Mouse (Mus musculus): ENCODE results near the gene Sbk3.
"Not testable (repeated sequence)": the region's sequence is repeated elsewhere in the genome, so short reads cannot be mapped to it uniquely, and the experiment has no call there.

The Sbk3 gene

DNA sequence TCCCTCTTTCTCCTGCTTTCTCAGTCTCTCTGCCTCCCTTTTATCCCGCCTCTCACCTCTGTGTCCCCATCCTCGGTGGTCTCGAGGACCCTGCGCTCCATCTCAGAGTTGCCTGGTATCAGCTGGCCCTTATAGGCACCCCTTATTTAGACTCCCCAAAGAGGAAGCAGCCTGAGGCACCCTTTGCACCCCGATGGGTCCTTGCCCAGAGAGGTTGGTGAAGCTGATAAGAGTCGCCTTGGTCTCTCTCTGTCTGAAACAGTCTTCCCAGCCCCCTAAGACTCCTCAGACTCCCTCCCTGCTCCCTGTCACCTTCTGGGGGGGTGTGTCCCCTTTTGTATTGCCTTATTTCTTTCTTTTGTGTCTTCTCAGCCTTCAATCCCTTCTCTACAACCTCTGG, at the start of gene Sbk3:
Sbk3 (minus strand) TSS at position 101 of the 400 bp plus-strand sequence.
- DNase-seq (ENCODE audit: extremely low read depth, low read depth) = no peak

DNA sequence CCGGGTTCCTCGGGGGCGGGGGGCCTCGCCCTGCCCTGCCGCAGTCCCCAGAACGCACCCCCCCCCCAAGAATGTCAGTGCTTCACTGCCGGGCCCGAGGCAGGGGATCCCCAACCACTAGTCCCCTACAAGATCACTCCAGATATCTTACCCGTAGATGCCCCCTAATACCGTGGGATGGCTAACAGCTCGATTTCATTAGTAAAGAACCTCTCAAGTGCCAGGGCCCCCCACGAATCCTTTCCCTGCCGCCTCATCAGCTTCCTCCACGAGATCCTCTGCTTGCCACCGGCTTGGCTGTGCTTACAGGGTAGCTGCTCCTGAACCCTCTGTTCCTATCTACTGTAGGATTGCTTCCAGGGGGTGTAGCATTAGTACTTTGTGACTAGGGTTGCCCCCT, 49.7 kb upstream of the Sbk3 start:
- no peak for DNase-seq (ENCODE audit: extremely low read depth, low read depth)

DNA sequence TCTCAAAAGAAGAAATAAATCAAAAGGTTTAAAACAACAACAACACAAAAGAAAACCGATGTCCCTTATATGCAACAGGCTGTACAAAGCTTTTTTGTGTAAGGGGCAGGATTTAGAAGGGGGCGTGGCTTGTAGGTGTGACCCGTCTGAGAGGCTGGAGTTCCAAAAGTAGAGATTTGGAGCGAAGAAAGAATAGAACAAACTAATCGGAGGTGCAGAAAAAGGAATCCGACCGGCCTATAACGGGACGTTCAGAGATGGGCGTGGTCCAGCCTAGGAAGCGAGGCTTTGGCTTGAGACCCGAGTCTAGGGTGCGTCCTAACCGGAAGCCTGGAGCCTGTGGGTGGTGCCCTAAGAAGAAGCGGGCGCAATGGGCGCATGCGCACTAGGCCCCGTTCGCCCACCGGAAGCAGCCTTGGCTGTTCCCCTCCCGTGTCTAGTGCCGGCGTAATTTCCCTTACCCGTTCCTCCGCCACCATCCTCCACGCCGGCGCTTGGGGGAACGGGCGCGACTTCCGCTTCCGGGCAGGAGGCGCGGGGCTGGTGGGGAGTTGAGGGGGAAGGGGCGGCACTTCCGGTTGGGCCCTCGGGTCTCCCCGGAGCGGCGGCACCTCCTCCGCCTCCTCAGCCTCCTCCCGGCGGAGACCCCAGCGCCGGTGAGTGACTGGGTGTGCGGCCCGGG, 49.2 kb upstream of the Sbk3 start, which contains the start of the genes Zfp865 and Ccdc106:
Zfp865 (plus strand) TSS at position 377 of the 682 bp plus-strand sequence.
Ccdc106 (plus strand) TSS at position 554 of the 682 bp plus-strand sequence.
- DNase-seq (ENCODE audit: extremely low read depth, low read depth) = peak; percentile 95

DNA sequence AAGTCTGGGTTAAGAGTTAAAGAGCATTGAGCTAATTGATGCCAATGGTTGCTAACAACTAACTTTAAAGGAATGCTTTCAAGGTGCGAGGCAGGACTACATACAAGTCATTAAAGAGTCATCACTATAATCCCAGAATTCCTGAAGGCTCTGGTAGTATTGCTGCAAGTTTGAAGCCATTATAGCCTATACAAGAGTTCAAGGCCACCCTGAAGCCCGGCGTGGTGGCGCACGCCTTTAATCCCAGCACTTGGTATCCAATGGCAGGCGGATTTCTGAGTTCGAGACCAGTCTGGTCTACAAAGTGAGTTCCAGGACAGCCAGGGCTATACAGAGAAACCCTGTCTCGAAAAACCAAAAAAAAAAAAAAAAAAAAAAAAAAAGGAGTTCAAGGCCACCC, 48.6 kb upstream of the Sbk3 start:
- DNase-seq (ENCODE audit: extremely low read depth, low read depth) = not testable (repeated sequence)

DNA sequence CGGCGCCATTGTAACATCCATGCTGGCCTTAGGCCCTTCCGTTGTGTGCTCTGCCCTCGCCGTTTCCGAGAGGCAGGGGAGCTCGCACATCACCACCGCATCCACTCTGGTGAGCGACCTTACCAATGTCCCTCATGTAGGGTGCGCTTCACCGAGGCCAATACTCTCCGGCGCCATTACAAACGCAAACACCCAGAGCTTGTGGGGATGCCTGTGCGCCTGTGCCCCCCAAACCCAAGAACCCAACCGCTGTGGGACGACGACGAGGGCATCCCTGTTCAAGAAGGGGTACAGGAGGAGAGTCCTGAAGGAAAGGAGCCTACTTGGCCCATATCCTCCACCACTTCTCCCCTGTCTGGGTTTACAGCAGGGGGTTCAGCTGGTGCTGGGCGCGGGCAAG, 47.0 kb upstream of the Sbk3 start:
- no peak for DNase-seq (ENCODE audit: extremely low read depth, low read depth)

DNA sequence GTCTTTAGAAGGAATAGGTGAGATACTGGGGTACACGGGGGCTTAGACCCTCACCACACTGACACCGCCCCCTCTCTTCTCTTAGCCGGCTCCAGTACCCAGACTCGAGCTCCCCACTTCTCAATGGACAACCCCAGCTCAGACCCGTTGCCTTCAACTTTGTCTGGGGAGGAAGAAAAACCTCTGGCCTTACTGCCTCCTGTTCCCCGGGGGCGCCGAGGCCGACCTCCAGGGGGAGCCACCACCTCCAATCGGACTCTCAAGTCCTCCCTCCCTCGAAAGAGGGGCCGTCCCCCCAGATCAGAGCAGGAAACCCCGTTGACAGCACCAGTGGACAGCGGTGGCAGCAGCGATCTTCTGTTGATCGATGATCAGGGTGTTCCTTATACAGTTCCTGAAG, 46.4 kb upstream of the Sbk3 start:
- no peak for DNase-seq (ENCODE audit: extremely low read depth, low read depth)

DNA sequence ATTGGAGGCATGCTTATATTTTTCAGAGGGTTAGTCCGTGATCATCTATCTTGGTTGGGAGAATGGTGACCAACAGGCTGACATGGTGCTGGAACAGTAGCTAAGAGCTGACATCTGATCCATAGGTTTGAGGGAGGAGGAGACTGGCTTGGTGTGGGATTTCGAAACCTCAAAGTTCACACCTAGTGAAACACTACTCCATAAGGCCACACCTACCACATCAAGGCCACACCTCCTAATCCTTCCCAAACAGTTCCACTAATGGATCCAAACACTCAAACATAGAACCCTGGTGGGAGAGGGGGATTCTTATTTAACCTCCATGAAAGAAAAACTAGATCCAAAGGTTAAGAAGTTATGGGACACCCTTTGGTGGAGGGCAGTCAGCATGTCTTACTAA, 46.0 kb upstream of the Sbk3 start:
- DNase-seq (ENCODE audit: extremely low read depth, low read depth) = no peak

DNA sequence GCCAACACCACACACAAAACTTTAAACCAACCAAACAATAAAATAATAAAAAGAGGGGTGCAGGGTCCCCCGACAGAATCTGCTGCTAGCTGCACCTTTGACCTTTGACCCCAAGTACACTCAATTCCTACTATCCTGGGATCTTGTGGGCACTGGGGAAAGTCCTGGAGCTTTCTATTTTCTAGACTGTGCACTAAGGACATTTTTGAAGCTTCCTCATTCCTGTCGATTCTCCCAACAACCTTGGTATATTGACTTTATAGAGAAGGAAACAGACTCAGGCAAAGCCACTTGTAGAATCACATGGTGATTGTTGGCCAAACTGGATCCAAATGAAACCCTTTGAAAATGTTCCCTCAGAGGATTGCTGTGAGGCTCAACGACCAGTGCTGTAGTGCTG, 45.1 kb upstream of the Sbk3 start:
- no peak for DNase-seq (ENCODE audit: extremely low read depth, low read depth)

DNA sequence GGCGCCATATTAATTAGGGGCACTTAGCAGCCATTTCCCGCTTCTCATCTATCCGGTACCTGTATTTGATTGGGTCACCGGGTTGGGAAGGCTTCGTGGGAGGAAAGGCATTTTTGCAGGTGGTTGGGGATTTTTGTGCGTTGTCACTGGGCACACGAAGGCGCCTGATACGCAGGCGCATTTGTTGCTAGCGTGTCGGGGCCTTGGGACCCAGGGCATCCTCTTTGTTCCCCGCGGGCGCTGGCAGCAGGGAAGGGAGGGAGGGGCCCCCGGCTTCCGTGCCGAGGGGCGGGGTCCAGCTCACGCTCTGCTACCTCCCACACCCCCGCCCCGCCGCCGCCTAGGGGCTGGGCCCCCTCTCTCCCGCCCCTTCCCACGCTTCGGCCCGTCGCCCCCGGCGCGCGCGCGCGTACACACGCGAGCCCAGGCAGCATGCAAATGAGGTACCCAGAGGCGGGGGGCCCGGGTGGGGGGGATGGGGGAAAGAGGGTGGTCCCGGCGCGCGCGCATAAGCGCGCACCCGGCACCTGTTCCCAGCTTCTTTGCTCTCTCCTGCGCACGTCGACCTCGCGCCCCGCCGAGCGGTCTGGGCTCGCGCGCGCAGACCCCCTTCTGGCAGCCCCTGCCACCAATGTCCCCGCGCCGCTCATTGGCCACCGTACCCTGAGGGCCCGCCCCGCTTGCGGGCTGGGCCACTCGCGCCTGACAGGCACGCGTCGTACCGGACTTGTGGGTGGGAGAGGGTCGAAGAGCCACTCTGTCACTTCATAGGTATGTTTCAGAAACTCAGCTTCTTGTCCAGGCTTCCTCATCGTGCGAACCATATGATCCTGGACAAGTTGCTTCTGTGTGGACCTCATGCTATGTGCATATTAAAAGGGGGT, 44.4 kb upstream of the Sbk3 start, which contains the start of gene Gm44973:
Gm44973 (plus strand) TSS at position 379 of the 884 bp plus-strand sequence.
- DNase-seq (ENCODE audit: extremely low read depth, low read depth) = peak; percentile 94

DNA sequence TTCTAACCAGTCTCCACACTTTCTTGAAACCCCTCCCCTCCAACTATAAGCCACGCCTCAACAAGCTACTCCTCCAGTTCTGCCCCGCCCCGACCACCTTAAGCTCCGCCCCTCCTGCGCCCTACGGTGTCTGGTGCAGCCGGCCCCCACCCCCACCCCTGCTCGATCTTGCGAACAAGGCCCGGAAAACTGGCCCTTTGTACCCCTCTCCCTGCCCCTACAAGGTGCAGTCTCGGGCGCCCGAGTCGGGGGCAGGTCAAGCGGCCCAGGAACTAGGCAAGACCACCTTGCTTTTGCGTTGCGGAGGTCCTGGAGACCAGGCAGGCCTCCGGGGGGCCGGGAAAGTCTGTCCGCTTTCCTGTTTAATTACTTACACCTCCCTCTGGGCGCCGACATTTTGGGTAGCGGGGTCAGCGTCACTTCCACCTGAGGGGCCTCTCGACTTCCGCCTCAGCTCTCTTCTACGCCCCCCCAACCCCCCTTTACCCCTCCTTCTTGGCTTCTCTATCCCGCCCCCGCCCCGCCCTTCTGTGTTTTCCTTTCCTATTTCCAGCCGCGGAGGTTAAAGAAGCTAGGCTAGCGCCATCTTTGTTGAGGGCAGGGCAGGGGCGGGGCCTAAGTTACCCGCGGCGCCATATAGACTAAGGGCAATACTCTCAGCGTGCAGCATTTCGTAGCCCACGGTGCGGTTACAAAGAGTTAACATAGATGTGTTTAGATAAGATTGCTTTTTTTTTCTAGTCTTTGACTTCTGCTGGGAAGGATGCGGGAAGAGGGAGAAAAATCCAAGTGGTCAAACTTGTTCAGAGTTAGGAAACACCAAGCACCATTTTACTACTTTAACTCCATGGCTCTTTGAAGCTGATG, 43.5 kb upstream of the Sbk3 start, which contains the start of the genes Zfp524 and Fiz1:
Zfp524 (plus strand) TSS at position 165 of the 867 bp plus-strand sequence.
Fiz1 (minus strand) TSS at position 447 of the 867 bp plus-strand sequence.
- peak; percentile 87 for DNase-seq (ENCODE audit: extremely low read depth, low read depth)

DNA sequence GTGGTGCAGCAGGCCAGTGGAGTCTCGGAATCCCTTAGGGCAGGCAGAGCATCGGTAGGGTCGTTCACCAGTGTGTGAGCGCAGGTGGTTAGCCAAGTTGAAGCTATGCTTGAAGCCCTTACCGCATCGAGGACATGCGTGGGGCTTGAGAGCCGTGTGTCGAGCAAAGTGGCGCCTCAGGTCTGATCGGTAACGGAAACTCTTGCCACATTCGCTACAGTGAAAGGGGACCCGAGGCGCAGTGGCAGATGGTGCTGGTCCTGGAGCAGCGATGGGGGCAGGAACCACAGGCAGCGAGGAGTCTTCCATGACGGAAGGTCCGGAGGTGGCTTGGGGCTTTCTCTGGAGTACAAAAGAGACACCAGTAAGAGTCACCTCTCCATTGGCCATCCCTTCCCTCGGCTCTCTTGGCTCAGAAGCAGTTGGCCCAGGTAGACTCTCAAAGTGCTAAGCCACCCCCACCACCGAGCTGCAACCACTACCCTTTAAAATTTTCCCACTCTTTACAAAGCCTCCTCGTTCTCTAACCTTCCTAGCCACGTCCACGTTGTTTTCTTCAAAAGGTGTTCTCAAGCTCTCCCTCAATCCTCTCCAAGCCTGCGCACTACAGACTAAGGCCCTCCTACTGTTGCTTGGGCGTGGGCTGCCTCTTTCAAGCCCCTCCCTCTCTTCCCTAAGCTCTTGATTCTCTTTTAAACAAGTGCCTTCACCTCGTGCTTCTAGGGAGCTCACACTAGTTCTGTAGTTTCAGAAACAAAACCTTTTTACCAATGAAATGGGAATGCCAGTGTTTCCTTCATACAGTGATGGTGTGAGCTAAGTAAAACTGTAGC, 41.9 kb upstream of the Sbk3 start:
- no peak for DNase-seq (ENCODE audit: extremely low read depth, low read depth)

DNA sequence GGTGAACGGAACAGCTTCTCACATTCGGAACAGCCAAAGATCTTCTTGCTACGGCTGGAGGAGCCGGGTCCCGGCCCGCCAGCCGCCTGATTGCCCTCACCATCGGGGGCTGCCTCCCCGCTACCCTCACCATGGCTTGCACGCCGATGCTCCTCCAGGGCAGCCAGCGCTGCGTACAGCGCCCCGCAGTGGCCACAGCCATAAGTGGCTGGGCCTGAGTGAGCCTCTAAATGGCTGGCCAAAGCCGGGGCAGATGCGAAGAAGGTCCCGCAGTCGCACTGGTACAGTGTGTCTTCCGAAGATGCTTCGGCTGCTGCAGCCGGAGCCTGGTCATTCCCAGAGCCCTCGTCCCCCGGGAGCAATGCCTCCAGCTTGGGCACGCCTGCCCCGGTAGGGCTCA, 37.3 kb upstream of the Sbk3 start:
- DNase-seq (ENCODE audit: extremely low read depth, low read depth) = no peak

DNA sequence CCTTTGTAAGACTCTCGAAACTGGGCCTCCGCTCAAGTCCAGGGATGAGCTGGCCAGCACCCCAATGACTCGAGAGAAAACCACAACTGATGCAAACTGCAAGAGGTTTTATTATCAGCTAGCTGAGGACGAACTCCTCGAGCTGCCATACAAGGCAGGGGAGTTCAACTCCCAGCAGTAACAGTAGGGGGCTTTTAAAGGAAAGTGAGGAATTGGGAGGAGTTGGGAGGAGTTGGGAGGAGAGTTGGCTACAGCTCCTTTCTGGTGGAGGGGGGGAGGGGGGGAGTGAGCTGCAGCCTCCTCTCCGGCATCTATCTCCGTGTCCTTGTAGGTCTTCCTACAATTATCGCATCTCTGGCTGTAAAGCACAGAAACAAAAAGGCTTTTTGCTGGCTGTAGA, 31.9 kb upstream of the Sbk3 start:
- not testable (repeated sequence) for DNase-seq (ENCODE audit: extremely low read depth, low read depth)

DNA sequence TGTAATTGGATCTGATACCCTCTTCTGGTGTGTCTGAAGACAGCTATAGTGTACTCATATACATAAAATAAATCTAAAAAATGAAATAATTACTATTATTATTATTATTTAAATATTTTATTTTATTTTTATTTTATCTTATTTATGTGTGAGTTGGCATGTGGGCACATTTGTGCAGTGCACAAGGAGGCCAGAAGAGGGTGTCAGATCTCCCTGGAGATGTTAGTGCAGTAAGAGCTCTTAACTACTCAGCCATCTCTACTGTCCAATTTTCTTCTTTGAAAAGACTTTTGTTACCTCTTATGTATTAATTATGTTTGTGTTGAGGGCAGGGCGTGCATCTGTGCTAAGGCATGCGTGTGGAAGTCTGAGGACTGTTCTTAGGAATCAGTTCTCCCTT, 28.9 kb upstream of the Sbk3 start:
- no peak for DNase-seq (ENCODE audit: extremely low read depth, low read depth)

DNA sequence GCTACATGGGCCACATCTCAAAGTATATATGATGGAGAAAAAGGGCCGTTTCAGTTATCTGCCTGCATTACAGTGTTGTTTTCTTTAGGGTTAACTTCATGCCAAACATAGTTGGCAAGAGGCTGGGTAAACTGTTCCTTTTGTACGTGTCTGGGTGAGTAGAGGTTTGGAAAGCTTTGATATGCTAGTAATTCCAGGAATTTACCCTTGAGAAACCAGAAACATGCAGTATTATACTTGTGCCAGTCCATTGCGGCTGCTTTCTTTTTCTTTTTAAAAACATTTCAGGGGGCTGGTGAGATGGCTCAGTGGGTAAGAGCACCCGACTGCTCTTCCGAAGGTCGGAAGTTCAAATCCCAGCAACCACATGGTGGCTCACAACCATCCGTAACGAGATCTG, 26.0 kb upstream of the Sbk3 start:
- DNase-seq (ENCODE audit: extremely low read depth, low read depth) = no peak

DNA sequence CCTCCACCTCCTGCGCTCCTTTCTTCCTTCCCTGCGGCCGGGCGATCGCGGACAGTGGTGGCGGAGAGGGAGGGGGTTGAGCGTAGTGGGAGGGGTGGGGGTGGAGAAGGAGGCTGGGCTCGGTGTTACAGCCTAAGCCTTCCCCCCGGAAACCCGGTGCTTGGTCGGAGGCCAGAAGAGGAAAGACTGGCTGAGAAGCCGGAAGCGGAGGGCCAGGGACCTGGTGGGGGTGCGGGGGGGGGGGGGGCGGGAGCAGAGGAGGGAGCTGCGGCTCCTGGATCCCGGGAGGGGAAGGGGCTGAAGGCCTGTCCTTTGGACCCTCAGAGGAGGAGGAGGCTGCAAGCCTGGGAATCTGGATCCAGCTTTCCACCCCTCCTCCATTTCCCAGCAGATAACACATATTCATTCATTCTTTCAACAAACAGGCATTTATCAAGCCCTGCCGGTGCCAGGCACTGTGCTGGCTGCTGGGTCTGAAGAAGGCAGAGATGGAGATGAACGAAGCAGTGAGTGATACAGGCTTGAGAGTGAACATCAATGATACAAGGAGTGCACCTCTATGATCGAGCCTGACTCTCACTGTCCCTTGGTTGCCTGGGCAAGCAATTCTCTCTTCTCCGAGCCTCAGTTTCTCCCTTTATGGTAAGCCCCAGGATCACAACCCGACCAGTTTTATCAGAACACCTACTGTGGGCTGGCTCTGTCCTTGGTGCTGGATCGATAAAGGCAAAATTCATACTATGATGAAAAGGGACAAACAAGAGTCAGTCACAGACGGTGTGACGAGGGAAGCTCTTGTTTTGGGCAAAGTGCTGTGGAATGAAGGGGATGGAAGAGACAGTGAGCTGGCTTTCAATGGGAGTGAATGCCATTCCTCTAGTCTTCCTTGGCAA, 25.3 kb upstream of the Sbk3 start, which contains the start of gene Zfp579:
Zfp579 (minus strand) TSS at position 156 of the 893 bp plus-strand sequence.
- DNase-seq (ENCODE audit: extremely low read depth, low read depth) = peak; percentile 49

DNA sequence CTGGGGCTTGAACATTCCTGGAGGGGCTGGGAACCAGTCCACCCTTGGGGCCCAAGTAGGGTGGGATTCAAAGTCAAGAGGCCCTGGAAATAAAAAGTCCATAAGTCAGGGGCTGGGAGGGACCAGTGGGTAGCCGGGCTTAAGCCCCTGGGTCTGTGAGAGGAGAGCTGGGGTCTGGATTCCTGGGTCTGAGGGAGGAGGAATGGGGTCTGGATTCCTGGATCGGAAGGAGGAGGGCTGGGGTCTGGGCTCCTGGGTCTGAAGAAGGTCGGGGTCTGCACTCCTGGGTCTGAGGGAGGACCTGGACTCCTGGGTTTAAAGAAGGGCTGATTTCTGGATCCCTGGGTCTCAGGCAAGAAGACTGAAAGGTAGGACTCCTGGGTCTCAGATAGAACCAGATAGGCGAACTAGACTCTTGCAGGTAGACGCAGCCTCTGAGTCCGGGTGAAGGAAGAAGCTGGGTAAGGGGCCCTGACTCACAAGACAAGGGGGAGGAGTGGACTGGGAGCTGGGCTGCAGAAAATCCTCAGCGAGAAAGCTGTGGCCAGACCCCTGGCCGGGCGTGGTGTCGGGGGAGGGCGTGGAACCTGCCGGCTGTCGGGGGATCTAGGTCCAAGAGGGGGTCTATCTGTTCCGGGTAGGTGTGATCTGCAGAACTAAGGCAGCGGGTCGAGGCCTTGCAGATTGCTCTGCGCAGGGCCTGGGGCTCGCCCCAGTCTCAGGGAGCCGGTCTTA, 24.5 kb upstream of the Sbk3 start:
- DNase-seq (ENCODE audit: extremely low read depth, low read depth) = no peak

DNA sequence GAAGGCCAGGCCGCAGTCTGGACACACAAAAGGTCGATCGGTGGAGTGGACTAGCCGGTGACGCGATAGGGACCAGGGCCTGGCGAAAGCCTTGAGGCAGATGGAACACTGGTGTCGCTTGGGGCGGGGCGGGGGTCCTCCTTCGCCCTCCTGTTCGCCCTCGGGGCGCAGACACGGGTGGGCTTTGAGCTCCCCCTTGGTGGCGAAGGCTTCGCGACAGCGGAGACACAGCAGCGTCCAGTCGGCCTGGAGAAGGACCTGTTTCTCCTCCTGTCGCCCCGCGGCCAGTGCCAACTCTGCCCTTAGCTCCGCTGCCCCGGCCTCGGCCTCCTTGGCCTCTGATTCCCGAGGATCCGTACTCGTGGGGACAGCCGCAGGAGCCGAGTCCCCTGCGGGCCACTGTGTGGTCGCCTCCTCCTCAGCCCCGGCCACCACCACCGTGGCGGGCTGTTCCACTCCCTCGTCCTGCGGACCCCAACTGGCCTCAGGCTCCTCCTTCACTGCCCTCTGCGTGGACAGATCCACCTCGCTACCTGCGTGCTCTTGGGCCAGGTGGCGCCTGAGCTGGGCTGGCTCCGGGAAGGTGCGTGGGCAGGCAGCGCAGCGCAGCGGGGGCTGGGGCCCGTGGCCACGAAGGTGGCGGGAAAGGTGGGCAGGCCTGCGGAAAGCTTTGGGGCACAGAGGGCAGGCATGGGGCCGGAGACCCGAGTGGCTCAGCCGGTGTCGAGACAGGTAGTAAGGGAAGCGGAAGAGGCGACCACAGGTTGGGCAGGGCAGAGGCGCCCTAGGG, 23.2 kb upstream of the Sbk3 start:
- DNase-seq (ENCODE audit: extremely low read depth, low read depth) = no peak

Measured in MEL-GATA-1-ER (cell line).